Mouse (Mus musculus) granulocyte monocyte progenitor cell, adult 5-6 weeks (primary cell): ENCODE results near the gene Tecta. TPM values are rescaled to one million over a fixed set of nuclear protein-coding genes. Genes with fewer than 3 reads are reported as not detected.

Experiments
- total RNA-seq, 2 experiments: library from RNA; stranded (forward) in 1 of 2; stranded (reverse) in 1 of 2; fragments of 200-712, 200-1000 nt in 1 of 2; fragments of >200 nt in 1 of 2; fragmentation: Nextera tagmentation in 1 of 2; gene quantifications; 2 replicates each; pipeline ENCODE4 v1.2.3; 2014 to 2017

Tecta gene
- total RNA-seq, 2 experiments from 2014 or later, result not detected

Other genes starting within 250 kb of the Tecta start
- 12.3 and 14.4 TPM in 2 replicates for gene Sc5d, start 135.7 kb downstream of the Tecta start, total RNA-seq (2014; fragmentation: Nextera tagmentation)
- gene Sc5d, start 135.7 kb downstream of the Tecta start, total RNA-seq (2017), result 20.1 and 29.9 TPM in 2 replicates
- gene Tbcel, start 107.9 kb upstream of the Tecta start, total RNA-seq (2014; fragmentation: Nextera tagmentation), result 10.0 and 14.3 TPM in 2 replicates
- gene Tbcel, start 107.9 kb upstream of the Tecta start, total RNA-seq (2017), result 9.7 and 11.3 TPM in 2 replicates